ENCODE assay signal across 8 mouse cellular contexts in the genomic region with DNA sequence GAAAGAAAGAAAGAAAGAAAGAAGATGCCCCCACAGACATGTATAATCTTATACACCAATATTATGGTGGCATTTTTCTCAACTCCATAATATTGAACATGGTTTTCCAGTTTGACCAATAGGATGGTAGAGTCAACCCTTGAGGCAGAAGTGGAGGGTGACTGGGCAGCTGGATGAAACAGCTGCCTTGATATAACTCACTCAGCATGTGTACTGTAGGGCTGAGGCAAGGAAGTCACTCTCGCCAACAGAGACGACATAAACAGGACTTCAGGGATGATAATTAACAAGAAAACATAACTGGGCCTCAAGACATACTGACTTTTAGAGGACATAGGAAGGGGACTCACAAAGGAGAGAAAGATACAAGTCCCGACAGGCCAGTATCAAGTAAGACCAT. TPM values are rescaled to one million over a fixed set of nuclear protein-coding genes. Genes with fewer than 3 reads are reported as not detected.
A peak's percentile ranks its signal among the peaks of the same experiment; 100 is the strongest.
DNase-seq lines count a peak whose midpoint lies in the region; ATAC-seq and TF ChIP-seq lines count a peak whose summit lies in the region.

No protein-coding gene starts in this region.

- peak overlapping the region; percentile 78 for H3K4me3 ChIP-seq in lung, embryonic 14.5 days (ENCODE audit: low read depth, low read length)
- H3K4me3 ChIP-seq in embryonic facial prominence, embryonic 13.5 days, result peak overlapping the region; percentile 86
- peak overlapping the region; percentile 87 for H3K4me3 ChIP-seq in intestine, embryonic 16.5 days (ENCODE audit: low read length)
- peak overlapping the region; percentile 88 for H3K4me3 ChIP-seq in neural tube, embryonic 13.5 days

- H3K27ac ChIP-seq in lung, embryonic 14.5 days (ENCODE audit: low read depth), result no peak overlapping the region
- H3K27ac ChIP-seq in embryonic facial prominence, embryonic 13.5 days, result no peak overlapping the region
- no peak overlapping the region for H3K27ac ChIP-seq in intestine, embryonic 16.5 days (ENCODE audit: low read length)
- H3K27ac ChIP-seq in neural tube, embryonic 13.5 days (replicated peaks), result no peak overlapping the region

- TF ChIP-seq CTCF in lung, embryonic 14.5 days (IDR thresholded peaks at IDR 0.05; ENCODE audit: low read depth), result no peak

- H3K36me3 ChIP-seq in lung, embryonic 14.5 days (ENCODE audit: insufficient read depth), result peaks cover 38% of the 10 kb centered on the region
- H3K36me3 ChIP-seq in embryonic facial prominence, embryonic 13.5 days, result peaks cover 39% of the 10 kb centered on the region
- H3K36me3 ChIP-seq in intestine, embryonic 16.5 days (ENCODE audit: control insufficient read depth, insufficient read depth, low read length), result peaks cover 3% of the 10 kb centered on the region; the same call in 1 of the 2 replicates
- H3K36me3 ChIP-seq in neural tube, embryonic 13.5 days, result peaks cover 52% of the 10 kb centered on the region

- 4% methylated on average over 3 of the region's 3 CpGs for WGBS in lung, embryonic 14.5 days
- 17% methylated on average over 3 of the region's 3 CpGs for WGBS in embryonic facial prominence, embryonic 13.5 days
- 17% methylated on average over 3 of the region's 3 CpGs for WGBS in intestine, embryonic 16.5 days
- 11% methylated on average over 3 of the region's 3 CpGs for WGBS in neural tube, embryonic 13.5 days

- peak overlapping the region; percentile 65 for H3K4me2 ChIP-seq in lung, embryonic 14.5 days
- peak overlapping the region; percentile 82 for H3K4me2 ChIP-seq in embryonic facial prominence, embryonic 13.5 days
- peak overlapping the region; percentile 69 for H3K4me2 ChIP-seq in intestine, embryonic 16.5 days (ENCODE audit: low read depth, low read length)
- peak overlapping the region; percentile 82 for H3K4me2 ChIP-seq in neural tube, embryonic 13.5 days

- no peaks in the 10 kb centered on the region for H3K27me3 ChIP-seq in lung, embryonic 14.5 days (ENCODE audit: insufficient read depth, low read length)
- no peaks in the 10 kb centered on the region for H3K27me3 ChIP-seq in embryonic facial prominence, embryonic 13.5 days
- no peaks in the 10 kb centered on the region for H3K27me3 ChIP-seq in intestine, embryonic 16.5 days (replicated peaks; ENCODE audit: control insufficient read depth, insufficient read depth, low read length)
- H3K27me3 ChIP-seq in neural tube, embryonic 13.5 days, result no peaks in the 10 kb centered on the region

- no peak for DNase-seq in lung, embryonic 14.5 days
- DNase-seq in lung, postnatal 14 days, result no peak
- no peak for DNase-seq in urinary bladder, postnatal 14 days (ENCODE audit: low spot score)
- DNase-seq in adrenal gland, adult (ENCODE audit: inconsistent age in 2 of 2, low spot score in 1 of 2), result no peak
- DNase-seq in layer of hippocampus, adult 18-20 months (ENCODE audit: low spot score in 2 of 2), result no peak

- no peak for ATAC-seq in lung, embryonic 14.5 days (ENCODE audit: insufficient read depth)
- no peak for ATAC-seq in embryonic facial prominence, embryonic 13.5 days (ENCODE audit: insufficient number of reproducible peaks, insufficient read depth, low FRiP score, low TSS enrichment, low read depth)
- ATAC-seq in intestine, embryonic 16.5 days, result no peak
- no peak for ATAC-seq in neural tube, embryonic 13.5 days (ENCODE audit: low read depth)

- peak overlapping the region; percentile 69 for H3K9ac ChIP-seq in lung, embryonic 14.5 days
- peak overlapping the region; percentile 83 for H3K9ac ChIP-seq in embryonic facial prominence, embryonic 13.5 days
- peak overlapping the region; percentile 79 for H3K9ac ChIP-seq in intestine, embryonic 16.5 days (ENCODE audit: low read depth, low read length)
- peak overlapping the region; percentile 83 for H3K9ac ChIP-seq in neural tube, embryonic 13.5 days

- no peaks in the 10 kb centered on the region for H3K9me3 ChIP-seq in lung, embryonic 14.5 days (ENCODE audit: low read depth, low read length)
- H3K9me3 ChIP-seq in embryonic facial prominence, embryonic 13.5 days, result no peaks in the 10 kb centered on the region
- H3K9me3 ChIP-seq in intestine, embryonic 16.5 days (ENCODE audit: control insufficient read depth, low read length), result no peaks in the 10 kb centered on the region
- no peaks in the 10 kb centered on the region for H3K9me3 ChIP-seq in neural tube, embryonic 13.5 days

- H3K4me1 ChIP-seq in lung, embryonic 14.5 days (ENCODE audit: insufficient read depth), result peaks cover 2% of the 10 kb centered on the region; the same call in 1 of the 2 replicates
- peaks cover 17% of the 10 kb centered on the region for H3K4me1 ChIP-seq in embryonic facial prominence, embryonic 13.5 days
- peaks cover 16% of the 10 kb centered on the region for H3K4me1 ChIP-seq in intestine, embryonic 16.5 days (ENCODE audit: control insufficient read depth, insufficient read depth, low read length)
- H3K4me1 ChIP-seq in neural tube, embryonic 13.5 days (replicated peaks), result peaks cover 28% of the 10 kb centered on the region

RNA-seq across cellular contexts. Expression of a gene that starts 0.9 kb away (rescaled TPM):
- polyA plus RNA-seq in lung, embryonic 14.5 days (2014; fragmentation: Nextera tagmentation; extraction: Ambion mirVana), result 3.1 and 3.2 TPM in 2 replicates
- polyA plus RNA-seq in embryonic facial prominence, embryonic 13.5 days (2015; fragmentation: Nextera tagmentation; extraction: Ambion mirVana), result 3.0 and 3.3 TPM in 2 replicates
- 1.5 and 1.7 TPM in 2 replicates for polyA plus RNA-seq in intestine, embryonic 16.5 days (2015; fragmentation: Nextera tagmentation; extraction: Ambion mirVana)
- polyA plus RNA-seq in neural tube, embryonic 13.5 days (2015; fragmentation: Nextera tagmentation; extraction: Ambion mirVana), result 2.4 and 3.8 TPM in 2 replicates
- total RNA-seq in layer of hippocampus, adult 18-20 months (2021), result 1 to 10 TPM; 4.6 to 4.7 TPM

RNA-seq across cellular contexts. Expression of a gene that starts 1.4 kb away (rescaled TPM):
- polyA plus RNA-seq in lung, embryonic 14.5 days (2014; fragmentation: Nextera tagmentation; extraction: Ambion mirVana), result 89.8 and 95.9 TPM in 2 replicates
- polyA plus RNA-seq in embryonic facial prominence, embryonic 13.5 days (2015; fragmentation: Nextera tagmentation; extraction: Ambion mirVana), result 135 and 144 TPM in 2 replicates
- polyA plus RNA-seq in intestine, embryonic 16.5 days (2015; fragmentation: Nextera tagmentation; extraction: Ambion mirVana), result 70.8 and 77.7 TPM in 2 replicates
- polyA plus RNA-seq in neural tube, embryonic 13.5 days (2015; fragmentation: Nextera tagmentation; extraction: Ambion mirVana), result 86.4 and 96.5 TPM in 2 replicates
- 10 to 100 TPM; 24.4 to 25.1 TPM for total RNA-seq in layer of hippocampus, adult 18-20 months (2021)
